Mouse (Mus musculus) embryonic facial prominence, embryonic 13.5 days (tissue): Measurements from ENCODE around the gene Pkn3. TPM values are rescaled to one million over a fixed set of nuclear protein-coding genes. Genes with fewer than 3 reads are reported as not detected.
A peak's percentile ranks its signal among the peaks of the same experiment; 100 is the strongest.
"Not testable (repeated sequence)": the region's sequence is repeated elsewhere in the genome, so short reads cannot be mapped to it uniquely, and the experiment has no call there.

Experiments used
- ATAC-seq: fragments of 200-750 bp; cut with Nextera tagmentation; 2 replicates; pipeline ENCODE4 v1.8.0; 2017; ENCODE audit warnings: low read depth; ENCODE audit not compliant: insufficient number of reproducible peaks, insufficient read depth, low FRiP score, low TSS enrichment
- H3K27ac ChIP-seq: fragments of 300-500 bp; sonication (generic); 2 replicates; pipeline ENCODE4 v1.5.1; 2015; ENCODE audit warnings: moderate library complexity, mild to moderate bottlenecking, inconsistent platforms
- H3K27me3 ChIP-seq: fragments of 300-500 bp; sonication (generic); 2 replicates; pipeline ENCODE4 v1.6.1; 2015; ENCODE audit warnings: mild to moderate bottlenecking, inconsistent platforms
- H3K36me3 ChIP-seq: fragments of 300-500 bp; sonication (generic); 2 replicates; pipeline ENCODE4 v1.6.1; 2015; ENCODE audit warnings: mild to moderate bottlenecking, inconsistent platforms
- H3K4me1 ChIP-seq: fragments of 300-500 bp; sonication (generic); 2 replicates; pipeline ENCODE4 v1.6.1; 2015; ENCODE audit warnings: inconsistent platforms
- H3K4me2 ChIP-seq: fragments of 300-500 bp; sonication (generic); 2 replicates; pipeline ENCODE4 v1.6.1; 2015; ENCODE audit warnings: moderate library complexity, mild to moderate bottlenecking, inconsistent platforms
- H3K4me3 ChIP-seq: fragments of 300-500 bp; sonication (generic); 2 replicates; pipeline ENCODE4 v1.5.1; 2015; ENCODE audit warnings: mild to moderate bottlenecking, inconsistent platforms
- H3K9ac ChIP-seq: fragments of 300-500 bp; sonication (generic); 2 replicates; pipeline ENCODE4 v1.6.1; 2015; ENCODE audit warnings: mild to moderate bottlenecking, inconsistent platforms
- H3K9me3 ChIP-seq: fragments of 300-500 bp; sonication (generic); 2 replicates; pipeline ENCODE4 v1.6.1; 2016; ENCODE audit warnings: inconsistent platforms
- WGBS: fragments of 180-500 bp; shearing (Covaris S2); methylation state at CpG from one replicate; pipeline ENCODE4 v1.1.7; 2015; ENCODE audit warnings: mixed read lengths; 5-methylcytosine and 5-hydroxymethylcytosine counted together
- polyA plus RNA-seq: library from polyadenylated mRNA; unstranded; fragments of >200 nt; fragmentation: Nextera tagmentation; extraction: Ambion mirVana; gene quantifications from 2 replicates; pipeline ENCODE4 v1.2.1, GENCODE M21; 2015

Gene Pkn3
- polyA plus RNA-seq, 1 experiment from 2014 or later: 11.4 TPM

GRCm38 (mm10) chr2:30131240-30131639 is 53.8 kb downstream of the Pkn3 start:
- H3K9ac ChIP-seq, ATAC-seq, H3K4me2 ChIP-seq, H3K4me3 ChIP-seq, H3K27ac ChIP-seq, H3K9me3 ChIP-seq, H3K27me3 ChIP-seq: not testable (repeated sequence)
- Histone ChIP-seq H3K36me3 (peaks cover 11% of the 10 kb centered on the region), H3K4me1 (peaks cover 22% of the 10 kb centered on the region)
- WGBS: 61% methylated on average over 5 of the region's 5 CpGs

- peak overlapping the region; percentile 86 for H3K9ac ChIP-seq
- peaks cover 22% of the 10 kb centered on the region for H3K4me1 ChIP-seq
- H3K9me3 ChIP-seq: no peaks in the 10 kb centered on the region
- H3K4me3 ChIP-seq: peak overlapping the region; percentile 93
- peak overlapping the region; percentile 74 for H3K27ac ChIP-seq
- H3K4me2 ChIP-seq: peak overlapping the region; percentile 94
- 13% methylated on average over 16 of the region's 16 CpGs for WGBS
- H3K27me3 ChIP-seq: no peaks in the 10 kb centered on the region
- no peak for ATAC-seq
- peaks cover 27% of the 10 kb centered on the region for H3K36me3 ChIP-seq
These were observed 55.5 kb downstream of the Pkn3 start for GRCm38 (mm10) chr2:30132801-30133612.

GRCm38 (mm10) chr2:30133613-30134377 is 56.3 kb downstream of the Pkn3 start, which contains the start of gene Tbc1d13:
Tbc1d13 (plus strand) TSS chr2:30133746.
- Histone ChIP-seq H3K9ac (peak within 1 kb of the TSS; percentile 86), H3K36me3 (peaks cover 33% of the 10 kb centered on the region), H3K4me3 (peak within 1 kb of the TSS; percentile 93), H3K4me1 (peaks cover 22% of the 10 kb centered on the region), H3K27ac (peak within 1 kb of the TSS; percentile 74), H3K9me3 (no peaks in the 10 kb centered on the region), H3K27me3 (no peaks in the 10 kb centered on the region), H3K4me2 (peak within 1 kb of the TSS; percentile 94)
- under 1% methylated on average over 46 of the region's 46 CpGs for WGBS
- peak; percentile 90 for ATAC-seq

GRCm38 (mm10) chr2:30134378-30134711 is 56.9 kb downstream of the Pkn3 start:
- WGBS: 21% methylated on average over 6 of the region's 6 CpGs
- H3K27ac ChIP-seq: 0 out of 2 replicates have a peak overlapping the region, but pooled peaks have one; percentile 74
- ATAC-seq: no peak
- H3K36me3 ChIP-seq: peaks cover 37% of the 10 kb centered on the region
- H3K4me2 ChIP-seq: peak overlapping the region; percentile 94
- H3K9ac ChIP-seq: peak overlapping the region; percentile 86
- peaks cover 22% of the 10 kb centered on the region for H3K4me1 ChIP-seq
- H3K27me3 ChIP-seq: no peaks in the 10 kb centered on the region
- H3K9me3 ChIP-seq: no peaks in the 10 kb centered on the region
- H3K4me3 ChIP-seq: peak overlapping the region; percentile 93

GRCm38 (mm10) chr2:30134928-30135620 is 57.6 kb downstream of the Pkn3 start:
- Histone ChIP-seq H3K9ac (peak overlapping the region; percentile 86), H3K27me3 (no peaks in the 10 kb centered on the region), H3K27ac (no peak overlapping the region), H3K36me3 (peaks cover 39% of the 10 kb centered on the region), H3K4me1 (peaks cover 22% of the 10 kb centered on the region), H3K9me3 (no peaks in the 10 kb centered on the region), H3K4me2 (peak overlapping the region; percentile 94), H3K4me3 (peak overlapping the region; percentile 93)
- WGBS: 72% methylated on average over 10 of the region's 10 CpGs
- ATAC-seq: no peak

- WGBS: 87% methylated on average over 10 of the region's 10 CpGs
- peaks cover 22% of the 10 kb centered on the region for H3K4me1 ChIP-seq
- no peaks in the 10 kb centered on the region for H3K9me3 ChIP-seq
- no peak overlapping the region for H3K27ac ChIP-seq
- H3K27me3 ChIP-seq: no peaks in the 10 kb centered on the region
- no peak overlapping the region for H3K4me2 ChIP-seq
- ATAC-seq: no peak
- no peak overlapping the region for H3K9ac ChIP-seq
- H3K36me3 ChIP-seq: peaks cover 53% of the 10 kb centered on the region
- H3K4me3 ChIP-seq: no peak overlapping the region
These were observed 59.0 kb downstream of the Pkn3 start for GRCm38 (mm10) chr2:30136458-30136857.

GRCm38 (mm10) chr2:30140021-30140420 is 62.5 kb downstream of the Pkn3 start:
- ATAC-seq, H3K4me2 ChIP-seq, H3K4me3 ChIP-seq, H3K27me3 ChIP-seq, H3K27ac ChIP-seq, H3K9me3 ChIP-seq, H3K4me1 ChIP-seq, H3K9ac ChIP-seq: not testable (repeated sequence)
- 95% methylated on average over 4 of the region's 4 CpGs for WGBS
- peaks cover 88% of the 10 kb centered on the region for H3K36me3 ChIP-seq

Other genes starting within 250 kb of the Pkn3 start
- gene Cercam, start 208.5 kb upstream of the Pkn3 start, polyA plus RNA-seq: 29.6 and 29.7 TPM in 2 replicates
- gene Odf2, start 188.5 kb upstream of the Pkn3 start, polyA plus RNA-seq: 79.8 and 85.3 TPM in 2 replicates
- 70.1 and 76.8 TPM in 2 replicates for gene Gle1, start 142.3 kb upstream of the Pkn3 start, polyA plus RNA-seq
- 74.3 and 78.3 TPM in 2 replicates for gene Sptan1, start 112.1 kb upstream of the Pkn3 start, polyA plus RNA-seq
- 46.5 and 46.9 TPM in 2 replicates for gene Wdr34, start 28.8 kb upstream of the Pkn3 start, polyA plus RNA-seq
- 538 and 545 TPM in 2 replicates for gene Set, start 20.3 kb upstream of the Pkn3 start, polyA plus RNA-seq
- gene Zdhhc12, start 16.0 kb downstream of the Pkn3 start, polyA plus RNA-seq: 24.0 and 25.3 TPM in 2 replicates
- gene Zer1, start 46.9 kb downstream of the Pkn3 start, polyA plus RNA-seq: 12.7 and 13.5 TPM in 2 replicates
- gene Tbc1d13, start 56.1 kb downstream of the Pkn3 start, polyA plus RNA-seq: 11.1 and 13.7 TPM in 2 replicates
- gene Endog, start 93.8 kb downstream of the Pkn3 start, polyA plus RNA-seq: 12.4 and 15.2 TPM in 2 replicates
- 80.6 and 81.9 TPM in 2 replicates for gene Spout1, start 100.8 kb downstream of the Pkn3 start, polyA plus RNA-seq
- 9.4 and 10.0 TPM in 2 replicates for gene Kyat1, start 128.2 kb downstream of the Pkn3 start, polyA plus RNA-seq
- gene Lrrc8a, start 160.0 kb downstream of the Pkn3 start, polyA plus RNA-seq: 43.6 and 45.9 TPM in 2 replicates
- gene Gm28035, start 162.9 kb downstream of the Pkn3 start, polyA plus RNA-seq: 0.06 and 0.11 TPM in 2 replicates
- 3.7 and 4.7 TPM in 2 replicates for gene Phyhd1, start 188.5 kb downstream of the Pkn3 start, polyA plus RNA-seq
- gene Gm28038, start 203.4 kb downstream of the Pkn3 start, polyA plus RNA-seq: not detected in 2 replicates
- gene Dolk, start 208.7 kb downstream of the Pkn3 start, polyA plus RNA-seq: 29.0 and 30.5 TPM in 2 replicates
- 36.5 and 40.7 TPM in 2 replicates for gene Nup188, start 208.7 kb downstream of the Pkn3 start, polyA plus RNA-seq